Mouse (Mus musculus): Measurements from ENCODE around the gene Enox1. TPM values are rescaled to one million over a fixed set of nuclear protein-coding genes. Genes with fewer than 3 reads are reported as not detected.

Gene Enox1
- 1 to 10 TPM in 1 of 2 experiments, not detected in 1; 2.1 TPM for polyA plus RNA-seq (2017; shearing (Covaris generic))

GRCm38 (mm10) chr14:77156222-77156910, at the start of gene Enox1:
Gene Enox1, plus strand, starts transcription at chr14:77156763.

Other genes with a start within 250 kb of the Enox1 start
- 1 to 10 TPM in 1 of 2 experiments, under 1 TPM in 1; 0.82 to 3.8 TPM for gene Ccdc122, start 120.0 kb upstream of the Enox1 start, polyA plus RNA-seq (2017; shearing (Covaris generic))
- 1 to 10 TPM; 1.0 to 1.5 TPM for gene Lacc1, start 119.9 kb upstream of the Enox1 start, polyA plus RNA-seq (2017; shearing (Covaris generic))

Measured in activated CD4-positive, CD25-positive, alpha-beta regulatory T cell (primary cell).